Mouse (Mus musculus): ENCODE measurements around the gene Msmp. TPM values are rescaled to one million over a fixed set of nuclear protein-coding genes. Genes with fewer than 3 reads are reported as not detected.
"Not testable (repeated sequence)": the region's sequence is repeated elsewhere in the genome, so short reads cannot be mapped to it uniquely, and the experiment has no call there.

The Msmp gene
- polyA plus RNA-seq, 1 experiment = 0.16 TPM

GRCm38 (mm10) chr4:43613060-43613730, 28.9 kb upstream of the Msmp start:
- DNase-seq (ENCODE audit: low read depth) = no peak

GRCm38 (mm10) chr4:43612534-43612933, 28.2 kb upstream of the Msmp start:
- TF ChIP-seq CTCF (IDR thresholded peaks at IDR 0.05; ENCODE audit: borderline replicate concordance, extremely low read depth, insufficient read depth, insufficient read length) (no peak), POLR2A (IDR thresholded peaks at IDR 0.05; ENCODE audit: borderline replicate concordance, extremely low read depth, insufficient read depth, insufficient read length, poor library complexity, severe bottlenecking) (no peak)
- no peak for DNase-seq (ENCODE audit: low read depth)

More at GRCm38 (mm10) chr4:43613060-43613730, 28.9 kb upstream of the Msmp start:
- TF ChIP-seq CTCF (IDR thresholded peaks at IDR 0.05; ENCODE audit: borderline replicate concordance, extremely low read depth, insufficient read depth, insufficient read length) = no peak
- TF ChIP-seq POLR2A (IDR thresholded peaks at IDR 0.05; ENCODE audit: borderline replicate concordance, extremely low read depth, insufficient read depth, insufficient read length, poor library complexity, severe bottlenecking) = no peak

DNA sequence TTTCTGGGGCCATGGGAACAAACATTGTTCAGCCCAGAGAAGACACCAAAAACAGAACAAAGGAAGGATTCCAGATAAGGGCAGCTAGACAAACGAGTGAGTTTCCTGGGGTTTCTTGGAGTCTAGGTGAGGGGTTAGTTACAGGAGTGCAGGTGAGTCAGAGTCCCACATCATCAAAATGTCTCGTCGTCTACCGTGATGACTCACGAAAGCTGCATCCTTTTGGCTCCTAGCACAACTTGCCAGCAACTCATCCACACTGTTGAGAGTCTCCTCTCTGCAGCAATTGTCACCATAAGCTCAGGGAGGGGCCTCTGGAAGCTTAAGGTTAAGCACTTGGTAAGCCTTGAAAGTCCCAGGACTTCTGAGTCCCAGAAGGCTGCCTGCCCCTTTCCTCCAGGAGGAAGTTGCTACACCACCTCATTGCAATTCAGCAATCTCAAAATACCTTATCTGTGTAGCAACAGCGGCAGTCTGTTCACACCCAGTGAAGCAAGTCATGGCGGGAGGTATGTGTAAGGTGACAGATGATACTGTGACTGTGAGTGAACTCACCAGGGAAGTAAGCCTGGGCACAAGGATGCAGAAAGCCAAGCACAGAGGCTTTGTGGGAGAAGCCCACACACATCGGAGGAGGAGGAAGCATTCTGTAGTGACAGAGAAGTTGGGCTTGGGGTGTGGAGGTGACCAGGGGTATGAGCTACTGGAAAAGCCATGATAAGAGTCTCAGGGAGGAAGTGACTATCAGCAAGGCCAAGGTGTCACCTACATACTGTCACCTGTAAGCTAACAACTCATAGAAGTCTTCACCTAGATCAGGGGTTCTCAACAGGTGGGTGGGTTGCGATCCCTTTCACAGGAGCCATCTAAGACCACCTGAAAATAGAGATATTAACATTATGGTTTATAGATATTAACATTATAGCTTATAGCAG, 20.7 kb upstream of the Msmp start:
- no peak for DNase-seq (ENCODE audit: low read depth)
- TF ChIP-seq POLR2A (IDR thresholded peaks at IDR 0.05; ENCODE audit: borderline replicate concordance, extremely low read depth, insufficient read depth, insufficient read length, poor library complexity, severe bottlenecking) (no peak), CTCF (IDR thresholded peaks at IDR 0.05; ENCODE audit: borderline replicate concordance, extremely low read depth, insufficient read depth, insufficient read length) (no peak)

DNA sequence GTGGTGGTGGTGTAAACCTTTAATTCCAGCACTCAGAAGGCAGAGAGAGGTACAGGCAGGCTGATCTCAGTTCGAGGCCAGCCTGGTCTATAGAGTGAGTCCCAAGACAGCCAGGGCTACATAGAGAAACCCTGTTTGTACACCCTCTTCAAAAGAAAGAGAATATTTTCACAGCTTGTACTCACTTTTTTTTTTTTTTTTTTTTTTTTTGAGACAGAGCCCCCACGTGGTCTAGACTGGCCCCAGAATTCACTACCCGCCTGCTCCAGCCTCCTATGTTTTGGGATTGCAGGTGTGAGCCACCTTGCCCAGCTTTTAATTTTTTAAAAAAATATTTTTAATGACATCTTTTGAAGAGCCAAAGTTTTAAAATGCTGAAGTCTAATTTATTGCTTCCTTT, 19.8 kb upstream of the Msmp start:
- TF ChIP-seq POLR2A (IDR thresholded peaks at IDR 0.05; ENCODE audit: borderline replicate concordance, extremely low read depth, insufficient read depth, insufficient read length, poor library complexity, severe bottlenecking) (no peak), CTCF (IDR thresholded peaks at IDR 0.05; ENCODE audit: borderline replicate concordance, extremely low read depth, insufficient read depth, insufficient read length) (no peak)
- no peak for DNase-seq (ENCODE audit: low read depth)

- no peak for DNase-seq (ENCODE audit: low read depth)
- TF ChIP-seq CTCF (IDR thresholded peaks at IDR 0.05; ENCODE audit: borderline replicate concordance, extremely low read depth, insufficient read depth, insufficient read length) (no peak), POLR2A (IDR thresholded peaks at IDR 0.05; ENCODE audit: borderline replicate concordance, extremely low read depth, insufficient read depth, insufficient read length, poor library complexity, severe bottlenecking) (no peak)
Measured at GRCm38 (mm10) chr4:43600195-43600934, 16.1 kb upstream of the Msmp start.

DNA sequence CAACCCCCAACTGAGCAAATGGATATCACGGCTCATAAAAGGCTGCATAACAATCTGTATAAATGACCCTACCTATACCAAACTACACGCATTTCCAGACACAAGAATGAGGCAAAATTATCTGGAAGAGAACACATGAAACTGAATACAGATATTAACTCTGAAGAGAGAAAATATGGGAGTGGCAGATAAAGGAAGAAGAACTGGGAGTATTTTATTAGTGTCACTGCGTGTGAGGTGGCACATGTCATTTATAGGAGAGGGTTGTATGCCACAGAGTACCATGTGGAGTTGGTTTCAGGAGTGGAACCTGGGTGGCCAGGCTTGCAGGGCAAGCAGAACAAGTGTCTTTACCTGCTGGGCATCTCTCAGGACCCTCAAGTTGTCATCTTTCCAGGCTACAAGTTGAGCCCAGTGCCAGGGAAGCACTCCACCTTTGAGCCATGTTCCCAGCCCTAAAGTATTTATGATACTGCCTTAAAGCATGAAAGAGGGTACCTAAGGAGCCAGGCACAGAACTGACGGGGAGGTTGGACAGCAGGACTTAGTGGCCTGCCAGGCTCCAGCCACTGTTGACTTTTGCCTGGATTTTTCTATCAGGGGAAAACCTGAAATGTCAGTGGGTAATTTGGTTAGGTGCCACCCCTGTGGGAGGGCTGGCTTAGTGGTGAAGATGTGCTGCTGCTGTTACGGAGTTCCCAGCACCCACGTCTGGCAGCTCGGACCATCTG, 14.5 kb upstream of the Msmp start:
- no peak for DNase-seq (ENCODE audit: low read depth)
- TF ChIP-seq CTCF (IDR thresholded peaks at IDR 0.05; ENCODE audit: borderline replicate concordance, extremely low read depth, insufficient read depth, insufficient read length) = no peak
- no peak for TF ChIP-seq POLR2A (IDR thresholded peaks at IDR 0.05; ENCODE audit: borderline replicate concordance, extremely low read depth, insufficient read depth, insufficient read length, poor library complexity, severe bottlenecking)

DNA sequence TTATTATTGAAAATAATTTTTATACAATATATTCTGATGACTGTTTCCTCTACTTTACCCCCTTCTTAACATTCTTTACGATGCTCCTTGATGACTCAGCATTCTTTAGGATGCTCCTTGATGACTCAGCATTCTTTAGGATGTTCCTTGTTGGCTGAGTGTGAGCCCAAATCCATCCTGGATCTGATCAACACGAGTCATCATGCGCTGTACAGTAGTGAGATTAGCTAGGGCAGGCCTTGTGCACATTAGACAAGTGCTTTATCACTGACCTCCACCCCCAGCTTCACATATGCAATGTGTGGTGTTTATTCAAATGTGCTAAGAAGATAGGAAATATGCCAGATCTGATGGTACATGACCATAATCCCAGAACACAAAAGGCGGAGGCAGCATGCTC, 13.9 kb upstream of the Msmp start:
- no peak for DNase-seq (ENCODE audit: low read depth)
- TF ChIP-seq CTCF (IDR thresholded peaks at IDR 0.05; ENCODE audit: borderline replicate concordance, extremely low read depth, insufficient read depth, insufficient read length) (no peak), POLR2A (IDR thresholded peaks at IDR 0.05; ENCODE audit: borderline replicate concordance, extremely low read depth, insufficient read depth, insufficient read length, poor library complexity, severe bottlenecking) (no peak)

DNA sequence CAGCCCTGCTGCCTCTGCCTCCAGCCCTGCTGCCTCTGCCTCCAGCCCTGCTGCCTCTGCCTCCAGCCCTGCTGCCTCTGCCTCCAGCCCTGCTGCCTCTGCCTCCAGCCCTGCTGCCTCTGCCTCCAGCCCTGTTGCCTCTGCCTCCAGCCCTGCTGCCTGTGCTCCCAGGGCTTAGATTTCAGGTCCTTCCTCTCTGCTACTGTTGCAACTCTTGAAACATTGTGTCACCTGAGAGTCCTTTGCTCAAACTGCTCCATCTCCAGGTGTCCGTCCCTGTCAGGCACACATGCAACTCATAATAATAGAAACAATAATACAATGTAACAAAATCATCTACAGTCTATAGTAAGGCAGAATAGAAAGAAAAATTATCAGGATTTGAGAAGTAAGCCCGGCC, 12.3 kb upstream of the Msmp start:
- not testable (repeated sequence) for DNase-seq (ENCODE audit: low read depth)

- no peak for DNase-seq (ENCODE audit: low read depth)
- TF ChIP-seq POLR2A (IDR thresholded peaks at IDR 0.05; ENCODE audit: borderline replicate concordance, extremely low read depth, insufficient read depth, insufficient read length, poor library complexity, severe bottlenecking) (no peak), CTCF (IDR thresholded peaks at IDR 0.05; ENCODE audit: borderline replicate concordance, extremely low read depth, insufficient read depth, insufficient read length) (no peak)
Measured at GRCm38 (mm10) chr4:43593453-43593852, 9.2 kb upstream of the Msmp start.

DNA sequence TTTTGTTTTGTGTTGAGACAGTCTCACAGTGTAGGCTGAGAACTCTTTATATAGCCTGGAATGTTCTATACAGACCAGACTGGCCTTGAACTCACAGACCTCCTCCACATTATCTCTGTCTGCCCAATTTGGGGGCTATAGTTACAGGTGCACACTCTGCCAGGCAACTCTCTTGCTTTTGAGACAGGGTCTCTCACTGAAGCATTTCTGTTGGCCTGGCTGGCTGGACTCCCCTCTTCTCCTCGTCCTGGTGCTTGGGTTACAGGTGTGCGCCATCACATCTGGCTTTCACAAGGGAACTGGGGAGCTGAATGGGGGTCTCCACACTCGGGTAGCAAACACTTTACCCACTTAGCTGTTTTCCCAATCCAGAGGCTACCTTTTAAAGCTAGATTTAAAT, 7.7 kb upstream of the Msmp start:
- DNase-seq (ENCODE audit: low read depth) = no peak
- TF ChIP-seq CTCF (IDR thresholded peaks at IDR 0.05; ENCODE audit: borderline replicate concordance, extremely low read depth, insufficient read depth, insufficient read length) (no peak), POLR2A (IDR thresholded peaks at IDR 0.05; ENCODE audit: borderline replicate concordance, extremely low read depth, insufficient read depth, insufficient read length, poor library complexity, severe bottlenecking) (no peak)

DNA sequence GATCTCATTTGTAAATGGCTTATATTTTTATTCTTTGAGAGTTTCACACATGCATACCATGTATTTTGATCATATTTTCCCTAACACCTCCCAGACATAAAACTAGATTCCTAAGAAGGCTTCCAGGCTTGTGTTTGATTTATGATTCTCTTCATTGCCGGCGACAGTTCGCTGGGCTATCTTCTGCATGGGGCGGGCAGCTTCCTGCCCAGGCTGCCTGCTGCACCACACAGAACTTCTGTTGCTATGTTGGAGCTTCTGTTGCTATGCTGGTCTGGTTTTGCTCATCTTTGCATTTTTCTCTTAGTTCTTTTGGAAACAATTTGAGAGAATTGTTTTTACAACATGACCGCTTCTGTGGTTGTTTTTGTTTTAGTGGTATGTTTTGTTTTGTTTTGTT, 7.2 kb upstream of the Msmp start:
- no peak for DNase-seq (ENCODE audit: low read depth)
- no peak for TF ChIP-seq CTCF (IDR thresholded peaks at IDR 0.05; ENCODE audit: borderline replicate concordance, extremely low read depth, insufficient read depth, insufficient read length)
- TF ChIP-seq POLR2A (IDR thresholded peaks at IDR 0.05; ENCODE audit: borderline replicate concordance, extremely low read depth, insufficient read depth, insufficient read length, poor library complexity, severe bottlenecking) = no peak

All from brain, embryonic 14.5 days (tissue).